Mouse (Mus musculus): ENCODE results near the gene Enho.
A peak's percentile ranks its signal among the peaks of the same experiment; 100 is the strongest.

Gene Enho

DNA sequence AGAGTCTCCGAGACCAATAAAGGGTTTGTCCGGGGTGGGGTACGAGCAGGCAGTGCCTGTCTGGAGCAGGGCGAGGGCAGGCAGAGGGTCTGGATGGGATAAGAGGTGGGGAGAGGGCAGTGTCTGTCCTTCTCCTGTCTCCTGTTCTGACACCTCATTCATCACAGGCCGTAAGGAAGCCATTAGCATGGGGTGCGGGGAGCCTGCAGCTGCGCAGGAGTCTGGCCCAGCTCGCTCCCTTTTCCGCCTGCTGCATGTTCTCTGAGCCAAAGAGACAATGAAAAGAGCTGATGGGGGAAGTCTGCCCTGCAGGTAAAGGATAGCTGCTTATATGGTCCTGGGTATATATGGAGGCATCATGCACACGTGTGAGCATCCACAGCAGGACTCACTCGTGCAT is 22.6 kb upstream of the Enho start:
- no peak for DNase-seq

DNA sequence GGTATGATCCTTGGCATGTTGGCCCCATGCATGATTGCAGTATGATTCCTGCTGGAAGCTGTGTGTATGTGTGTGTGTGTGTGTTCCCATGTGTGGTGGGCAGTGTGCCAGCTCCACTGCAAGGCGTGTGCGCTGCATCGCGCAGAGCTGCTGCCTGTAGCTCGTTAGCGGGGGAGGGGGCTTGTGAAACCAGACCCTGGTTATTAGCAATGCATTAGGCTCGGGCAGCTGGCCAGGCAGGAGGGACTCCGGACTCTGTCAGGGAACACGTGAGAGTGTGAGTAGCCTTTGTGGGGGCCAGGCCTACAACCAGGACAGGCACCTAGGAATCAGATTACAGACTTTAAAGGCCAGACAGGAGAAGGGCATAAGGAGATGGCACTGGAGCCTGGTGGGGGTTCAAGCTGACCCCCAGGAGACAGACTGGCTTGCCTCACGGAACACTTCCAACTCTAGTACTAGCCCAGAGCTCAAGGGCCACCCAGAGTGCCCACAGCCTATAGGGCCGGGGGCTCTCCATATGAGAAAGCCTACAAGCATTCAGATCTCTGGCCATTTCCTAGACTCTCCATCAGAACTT is 20.8 kb upstream of the Enho start:
- DNase-seq: no peak

GRCm38 (mm10) chr4:41659556-41659955 is 19.4 kb upstream of the Enho start:
- DNase-seq: no peak

DNA sequence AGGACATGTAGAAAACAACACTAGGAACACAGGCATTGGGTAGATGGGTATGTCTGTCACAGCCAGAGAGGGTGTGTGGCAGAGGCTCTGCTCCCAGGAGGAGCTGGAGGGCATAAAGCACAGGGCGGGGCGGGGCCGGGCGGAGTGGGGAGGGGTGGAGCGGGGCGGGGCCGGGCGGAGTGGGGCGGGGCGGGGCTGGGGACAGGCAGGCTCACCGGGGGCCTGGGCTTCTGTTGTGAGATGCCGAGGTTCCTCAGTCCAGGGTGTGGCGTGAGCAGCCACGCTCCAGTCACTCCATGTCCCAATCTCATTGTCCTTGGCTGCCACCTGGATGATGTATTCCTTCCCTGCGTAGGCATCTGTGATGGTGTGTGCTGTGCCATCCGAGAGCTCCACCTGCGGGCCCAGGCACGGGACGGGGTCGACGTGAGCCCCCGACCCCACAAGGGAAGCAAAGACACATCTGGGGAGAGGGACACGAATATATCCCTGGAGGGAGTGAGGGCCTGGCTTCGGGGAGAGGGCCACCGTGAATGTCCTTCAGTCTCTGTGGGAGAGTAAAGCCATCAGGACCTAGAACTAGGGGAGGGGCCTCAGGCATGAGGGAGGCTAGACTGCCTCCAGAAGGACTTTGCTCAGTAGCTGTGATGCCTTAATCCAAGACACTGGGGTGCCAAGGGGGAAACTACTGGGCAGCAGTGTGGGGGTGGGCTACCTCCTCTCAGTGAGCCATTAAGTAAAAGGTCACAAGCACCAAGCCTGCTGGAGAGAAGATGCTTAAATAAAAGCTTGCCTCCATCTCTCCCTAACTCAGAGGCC is 18.7 kb upstream of the Enho start:
- no peak for DNase-seq

DNA sequence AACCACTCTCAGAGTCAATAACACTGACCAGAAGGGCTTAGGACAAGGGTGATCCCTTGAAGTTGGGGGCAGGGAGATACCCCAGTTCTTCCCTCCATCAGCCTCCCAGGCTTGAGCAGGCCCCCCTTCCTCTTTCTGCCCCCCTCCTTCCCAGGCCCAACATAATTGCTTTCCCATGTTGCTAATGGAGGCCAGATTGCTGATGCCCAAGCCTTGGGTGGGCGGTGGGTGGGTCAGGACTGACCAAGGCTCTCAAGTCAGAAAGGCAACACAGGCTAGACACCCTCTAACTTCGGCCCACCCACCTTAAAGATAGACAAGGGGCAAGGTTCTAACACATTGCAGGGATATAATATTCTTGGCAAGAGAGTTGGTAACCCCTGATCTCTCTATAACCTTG is 15.4 kb upstream of the Enho start:
- no peak for DNase-seq

DNA sequence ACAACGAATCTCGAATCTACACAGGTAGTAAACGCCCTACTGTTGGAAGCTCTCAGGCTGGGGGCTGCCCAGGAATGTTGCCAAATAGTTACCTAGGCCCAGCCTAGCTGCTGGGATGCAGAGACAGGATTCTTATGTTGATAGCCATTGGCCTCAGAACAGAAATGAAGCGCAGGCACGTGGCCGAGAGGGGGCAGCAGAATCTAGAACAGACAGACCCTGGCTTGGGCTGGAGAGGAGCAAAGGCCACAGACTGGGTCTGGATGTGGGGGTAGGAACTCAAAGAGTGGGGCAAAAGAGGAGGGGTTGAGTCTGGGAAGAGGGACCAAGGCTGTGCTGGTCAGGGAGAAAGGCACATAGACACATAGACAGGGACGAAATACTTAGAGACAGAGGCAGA is 14.1 kb upstream of the Enho start:
- DNase-seq: peak; percentile 74

DNA sequence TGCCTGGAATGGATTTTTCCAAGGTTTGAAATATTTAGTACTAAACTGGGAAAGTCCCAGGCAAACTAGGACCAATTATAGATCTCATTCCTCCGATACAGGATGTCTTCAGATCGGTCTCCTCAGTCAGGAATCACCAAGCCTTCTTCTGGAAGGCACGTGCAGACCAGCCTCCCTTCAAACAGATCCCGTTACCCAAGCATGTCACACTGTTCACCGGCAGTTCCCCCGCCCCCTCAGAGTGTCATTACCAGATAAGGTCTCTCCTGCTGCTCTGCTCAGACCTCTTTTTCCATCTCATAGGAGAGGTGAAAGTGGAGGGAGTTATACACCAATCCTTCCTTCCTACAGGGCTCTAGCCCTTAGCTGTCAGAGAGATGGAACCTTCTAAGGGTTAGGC is 13.6 kb upstream of the Enho start:
- DNase-seq: no peak

DNA sequence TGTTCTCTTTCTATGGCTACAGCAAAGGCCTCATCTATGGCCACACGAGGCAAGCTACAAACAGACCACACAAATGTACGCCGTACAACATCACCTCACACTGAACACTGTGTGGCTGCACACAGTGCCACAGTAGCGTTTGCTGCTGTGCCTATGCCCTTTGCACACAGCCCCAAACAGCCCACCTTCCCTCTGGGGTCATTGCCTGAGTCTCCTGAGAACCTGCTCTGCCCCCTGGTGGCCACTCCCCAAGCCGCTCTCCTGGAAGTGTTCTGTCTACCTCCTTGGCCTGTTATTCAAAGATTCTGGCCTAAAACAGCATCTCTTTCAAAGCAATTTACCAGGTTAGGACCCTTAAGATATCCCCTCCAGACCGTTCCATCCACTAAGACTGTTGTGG is 13.2 kb upstream of the Enho start:
- peak; percentile 83 for DNase-seq

DNA sequence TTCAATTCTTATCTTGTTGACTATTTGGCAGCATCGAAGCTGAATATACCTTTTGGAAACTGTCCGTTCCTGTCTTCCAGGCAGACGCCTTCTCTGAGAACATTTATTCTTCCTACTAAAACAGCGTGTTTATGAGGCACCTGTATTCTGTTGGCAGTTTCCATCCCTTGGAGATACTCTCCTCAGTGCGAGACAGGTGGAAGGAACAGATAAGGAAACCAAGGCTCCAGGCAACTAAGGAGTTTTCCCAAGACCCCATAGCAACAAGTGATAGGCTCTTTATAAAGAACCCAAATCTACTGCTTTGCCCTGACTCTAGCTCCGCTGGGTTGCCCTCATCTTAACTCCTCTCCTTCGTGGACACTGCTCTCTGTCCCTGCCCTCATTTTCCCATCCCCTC is 8.5 kb upstream of the Enho start:
- no peak for DNase-seq

DNA sequence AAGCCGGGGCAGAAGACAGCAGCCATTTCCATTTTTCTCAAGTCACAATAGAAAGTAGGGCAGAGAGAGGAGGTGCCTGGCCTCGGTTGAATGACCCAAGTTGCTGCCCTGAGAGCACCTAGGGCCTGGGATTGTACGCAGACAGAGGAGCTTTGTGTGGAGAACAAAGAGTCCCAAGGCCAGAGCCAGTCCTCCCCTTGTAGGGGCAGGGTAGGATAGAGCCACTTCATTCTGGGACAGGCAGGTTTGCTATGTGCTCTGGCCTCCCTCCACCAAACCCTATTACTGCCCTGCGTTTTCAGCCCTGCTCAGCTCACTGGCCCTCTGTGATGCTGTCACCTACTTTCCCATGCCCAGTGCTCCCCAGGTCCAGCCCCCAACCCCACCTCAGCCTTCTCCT is 8.0 kb upstream of the Enho start:
- no peak for DNase-seq

GRCm38 (mm10) chr4:41645488-41645887 is 5.4 kb upstream of the Enho start:
- peak; percentile 47 for DNase-seq

GRCm38 (mm10) chr4:41641199-41641822 is 1.2 kb upstream of the Enho start:
- no peak for DNase-seq

DNA sequence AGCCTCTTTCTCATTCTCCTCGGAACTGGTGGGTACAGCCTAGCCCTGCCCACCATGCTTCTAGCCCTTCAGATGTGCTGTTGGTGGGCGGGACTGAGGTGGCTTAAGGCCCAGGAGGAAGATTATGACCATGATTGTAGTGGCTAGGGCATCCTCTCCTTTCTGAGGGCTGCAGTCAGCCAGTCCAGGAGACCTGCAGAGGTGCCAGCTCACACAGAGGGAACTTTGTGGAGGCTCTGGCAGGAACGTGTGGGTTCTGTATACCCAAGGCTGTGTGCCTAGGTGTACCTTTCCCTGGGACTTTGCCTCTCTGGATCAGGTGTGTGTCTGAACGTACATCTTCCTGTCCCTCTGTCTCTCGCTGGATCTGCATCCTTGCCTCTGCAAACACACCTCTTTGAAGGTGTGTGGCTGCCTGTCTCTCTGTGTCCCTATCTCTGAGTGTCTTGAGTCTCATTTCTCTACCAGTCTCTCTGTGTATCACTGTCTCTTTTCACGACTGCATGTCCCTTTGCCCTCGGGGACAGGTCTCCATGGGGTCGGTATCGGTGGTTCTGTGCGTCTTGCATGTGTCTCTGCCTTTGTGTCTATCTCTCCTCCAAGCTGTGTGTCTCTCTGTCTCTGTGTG is 796 bp downstream of the Enho start:
- no peak for DNase-seq

- no peak for DNase-seq
These were observed 1.3 kb downstream of the Enho start for GRCm38 (mm10) chr4:41638828-41639213.

DNA sequence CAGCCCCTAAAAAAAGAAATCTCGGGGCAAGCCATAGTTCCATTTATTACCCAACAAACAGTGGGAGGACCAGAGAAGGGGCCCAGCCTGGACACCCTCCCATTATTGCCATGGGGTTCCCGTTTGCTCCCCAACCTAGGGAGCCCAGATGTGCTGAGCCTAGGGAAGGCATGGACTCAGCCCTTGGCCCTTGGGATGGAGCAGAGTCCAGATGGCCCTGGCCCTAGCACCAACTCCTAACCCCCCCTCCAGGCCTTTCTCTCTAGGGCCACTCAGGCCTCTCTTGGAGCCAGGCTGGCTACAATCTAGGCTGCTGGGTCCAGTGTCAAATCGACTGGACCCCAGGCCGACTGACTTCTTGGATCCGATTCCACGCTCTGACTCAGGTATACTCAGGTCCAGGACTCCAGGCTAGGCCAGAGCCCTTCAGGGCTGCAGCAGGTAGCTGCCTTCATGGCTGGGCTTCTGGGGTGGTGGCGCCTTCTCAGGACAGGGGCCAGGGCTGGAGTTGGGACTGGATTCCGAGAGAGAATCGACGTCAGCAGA is 1.9 kb downstream of the Enho start:
- DNase-seq: no peak

DNA sequence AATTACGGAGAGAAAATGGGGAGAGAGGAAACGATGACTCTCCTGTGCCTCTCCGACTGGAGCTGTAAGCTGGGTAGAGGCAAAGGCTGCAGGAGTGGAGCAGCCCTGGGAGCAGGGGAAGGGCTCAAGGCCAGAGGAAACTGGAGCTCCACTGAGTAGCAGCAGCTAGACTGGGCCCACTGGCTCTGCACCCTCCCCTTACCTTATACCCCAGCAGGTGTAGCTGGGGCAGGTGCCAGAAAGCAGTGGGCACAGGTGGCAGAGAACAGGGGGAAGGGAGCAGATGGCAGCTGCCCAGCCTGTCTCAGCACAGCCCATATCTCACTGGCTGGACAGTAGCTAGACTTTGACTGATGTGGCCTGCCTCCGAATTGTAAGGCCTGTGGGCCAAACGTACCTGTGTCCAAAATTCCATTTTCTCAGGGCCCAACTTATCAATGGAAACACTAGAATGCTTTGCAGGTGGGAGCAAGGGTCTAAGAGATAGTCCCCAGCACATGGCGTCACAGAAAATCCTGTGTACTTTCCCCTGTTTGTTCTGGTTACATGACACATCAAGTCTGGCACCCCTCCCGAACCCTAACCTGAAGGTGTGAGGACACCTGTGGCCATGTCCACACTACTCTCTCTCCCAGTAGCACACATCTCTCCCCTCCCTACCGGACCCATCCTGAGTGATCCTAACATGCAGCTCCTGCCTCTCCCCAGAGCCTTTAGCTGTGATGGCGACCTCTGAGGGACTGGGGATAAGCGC is 3.1 kb downstream of the Enho start:
- no peak for DNase-seq

- no peak for DNase-seq
These were observed 3.8 kb downstream of the Enho start for GRCm38 (mm10) chr4:41636366-41636765.

DNA sequence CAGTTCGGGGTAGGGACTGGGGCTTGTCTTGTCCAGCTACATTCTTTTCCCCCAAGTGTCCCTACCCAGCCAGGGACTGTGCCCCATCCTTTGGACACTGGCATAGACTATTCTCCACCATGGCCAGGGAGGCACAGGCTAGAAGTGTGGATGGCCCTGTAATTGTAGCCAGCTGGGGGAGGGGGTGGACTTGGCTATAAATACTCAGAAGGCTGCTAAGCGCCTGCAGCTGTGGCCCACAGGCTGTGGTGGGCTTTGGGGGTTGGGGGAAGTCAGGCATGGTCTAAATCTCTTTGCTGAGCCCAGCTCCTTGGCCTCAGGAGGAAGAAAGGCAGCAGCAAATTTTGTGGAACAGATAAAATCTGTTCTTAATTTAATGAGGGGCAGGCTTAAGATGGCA is 4.2 kb downstream of the Enho start:
- no peak for DNase-seq

- DNase-seq: no peak
These were observed 4.9 kb downstream of the Enho start for GRCm38 (mm10) chr4:41635224-41635623.

DNA sequence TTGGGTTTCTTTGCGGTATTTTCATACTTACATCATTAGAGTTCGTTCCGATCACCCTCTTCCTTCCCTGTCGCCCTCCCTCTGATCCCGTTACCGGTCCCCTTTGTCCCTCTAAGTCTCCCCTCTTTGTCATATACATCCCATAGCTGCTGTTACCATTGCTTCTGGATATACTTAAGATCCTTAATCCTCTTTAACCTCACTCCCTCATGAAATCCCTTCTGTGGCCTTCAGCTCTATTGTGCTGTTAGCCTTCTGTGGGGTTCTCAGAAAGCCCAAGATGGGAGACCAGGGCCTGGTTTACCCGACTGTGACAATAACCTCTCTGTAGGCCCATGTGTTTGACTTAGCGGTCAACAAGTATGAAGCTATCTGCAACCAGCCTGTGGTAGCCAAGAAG is 5.5 kb downstream of the Enho start:
- DNase-seq: no peak

DNA sequence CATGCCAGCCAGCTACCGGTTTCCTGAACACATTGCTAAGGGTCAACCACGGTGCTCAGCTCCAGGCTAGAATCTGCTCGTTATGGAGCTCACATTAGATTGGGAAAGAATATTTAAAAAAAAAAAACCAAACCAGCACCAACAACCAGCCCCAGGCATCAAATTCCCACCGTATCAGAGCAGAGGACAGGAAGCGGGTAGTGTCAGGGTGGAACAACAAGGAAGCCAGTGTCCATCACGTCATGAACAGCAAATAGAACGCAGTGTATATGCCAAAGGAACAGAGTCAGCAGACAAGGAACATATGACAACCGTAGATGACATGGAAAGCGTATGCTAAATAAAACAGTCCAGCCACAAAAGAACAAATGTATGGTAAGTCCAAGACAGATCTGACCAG is 7.1 kb downstream of the Enho start:
- DNase-seq: no peak

DNA sequence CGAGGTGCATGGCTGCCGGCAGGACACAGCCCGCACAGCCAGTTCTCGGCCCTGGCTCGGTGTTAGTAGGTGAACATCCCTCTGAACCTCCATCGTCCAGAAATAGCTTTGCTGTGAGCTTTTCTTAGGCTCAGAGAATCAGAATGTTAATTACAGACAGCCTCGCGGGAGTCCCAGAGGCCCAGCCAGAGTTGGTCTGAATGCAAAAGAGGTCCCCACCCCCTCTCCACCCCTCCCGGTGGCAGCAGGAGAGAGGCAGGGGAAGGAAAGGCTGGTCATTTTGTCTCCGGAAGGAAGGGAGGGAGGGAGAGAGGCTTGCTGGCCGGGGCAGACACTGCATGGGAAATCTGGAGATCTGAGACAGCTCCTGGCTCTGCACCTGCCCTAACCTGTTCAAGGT is 8.7 kb downstream of the Enho start:
- DNase-seq: peak; percentile 36

GRCm38 (mm10) chr4:41630196-41630595 is 9.9 kb downstream of the Enho start:
- DNase-seq: no peak

Data from lung, postnatal 14 days (tissue).